Mouse (Mus musculus) CD4-positive naive resting alpha-beta T cell, adult 57 days (primary cell): Measurements from ENCODE around the gene Vmn2r25. TPM values are rescaled to one million over a fixed set of nuclear protein-coding genes. Genes with fewer than 3 reads are reported as not detected.

Source experiments
- total RNA-seq: library from RNA; stranded (reverse); gene quantifications from one replicate; pipeline ENCODE4 v1.2.4, GENCODE M21; 2023

Gene Vmn2r25
- total RNA-seq, result not detected

DNA sequence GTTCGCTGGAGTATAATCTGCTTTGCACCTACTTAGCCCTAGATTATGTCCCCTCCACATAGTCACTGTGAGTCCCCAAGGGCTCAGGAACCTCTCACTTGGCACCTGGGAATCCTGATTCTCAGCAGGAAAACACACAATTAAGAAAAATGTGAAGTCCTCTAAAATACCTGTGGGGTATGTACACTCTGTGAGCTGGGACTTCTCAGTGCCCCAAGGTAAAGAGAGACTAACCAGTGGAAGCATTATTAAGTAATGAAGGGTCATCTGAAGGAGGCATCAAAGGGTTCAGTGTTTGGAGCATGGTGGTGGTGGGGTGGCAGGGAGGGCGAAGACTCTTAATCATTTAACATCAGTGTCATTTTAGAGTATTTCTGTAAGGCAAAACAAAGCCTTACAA lies at the start of gene Vmn2r25:
Vmn2r25 (minus strand) TSS at position 101 of the 400 bp plus-strand sequence.

DNA sequence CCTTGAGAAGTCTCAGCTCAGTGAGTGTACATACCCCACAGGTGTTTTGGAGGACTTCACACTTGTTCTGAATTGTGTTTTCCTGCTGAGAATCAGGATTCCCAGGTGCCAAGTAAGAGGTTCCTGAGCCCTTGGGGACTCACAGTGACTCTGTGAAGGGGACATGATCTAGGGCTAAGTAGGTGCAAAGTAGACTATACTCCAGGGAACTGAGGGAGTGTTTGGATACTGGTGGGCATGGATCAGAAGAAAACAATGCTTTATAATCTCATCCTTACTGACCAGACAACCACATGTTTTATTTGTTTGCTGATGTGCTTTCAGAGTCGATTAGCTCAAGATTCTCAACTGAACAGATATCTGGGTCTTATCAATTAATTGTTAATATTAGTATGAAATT lies 74.7 kb downstream of the Vmn2r25 start, which contains the start of gene Vmn2r24:
Vmn2r24 (plus strand) TSS at position 301 of the 400 bp plus-strand sequence.

Other genes with a start within 250 kb of the Vmn2r25 start
- not detected for gene Vmn2r22, start 202.7 kb downstream of the Vmn2r25 start, total RNA-seq
- not detected for gene Vmn2r23, start 150.8 kb downstream of the Vmn2r25 start, total RNA-seq
- not detected for gene Vmn2r24, start 74.6 kb downstream of the Vmn2r25 start, total RNA-seq
- 0.15 TPM for gene Vmn2r26, start 171.1 kb upstream of the Vmn2r25 start, total RNA-seq